Mouse (Mus musculus): ENCODE results near the gene Perm1. TPM values are rescaled to one million over a fixed set of nuclear protein-coding genes. Genes with fewer than 3 reads are reported as not detected.

Perm1 gene
- total RNA-seq, 2 experiments from 2014 or later = 9.8 to 28.4 TPM

DNA sequence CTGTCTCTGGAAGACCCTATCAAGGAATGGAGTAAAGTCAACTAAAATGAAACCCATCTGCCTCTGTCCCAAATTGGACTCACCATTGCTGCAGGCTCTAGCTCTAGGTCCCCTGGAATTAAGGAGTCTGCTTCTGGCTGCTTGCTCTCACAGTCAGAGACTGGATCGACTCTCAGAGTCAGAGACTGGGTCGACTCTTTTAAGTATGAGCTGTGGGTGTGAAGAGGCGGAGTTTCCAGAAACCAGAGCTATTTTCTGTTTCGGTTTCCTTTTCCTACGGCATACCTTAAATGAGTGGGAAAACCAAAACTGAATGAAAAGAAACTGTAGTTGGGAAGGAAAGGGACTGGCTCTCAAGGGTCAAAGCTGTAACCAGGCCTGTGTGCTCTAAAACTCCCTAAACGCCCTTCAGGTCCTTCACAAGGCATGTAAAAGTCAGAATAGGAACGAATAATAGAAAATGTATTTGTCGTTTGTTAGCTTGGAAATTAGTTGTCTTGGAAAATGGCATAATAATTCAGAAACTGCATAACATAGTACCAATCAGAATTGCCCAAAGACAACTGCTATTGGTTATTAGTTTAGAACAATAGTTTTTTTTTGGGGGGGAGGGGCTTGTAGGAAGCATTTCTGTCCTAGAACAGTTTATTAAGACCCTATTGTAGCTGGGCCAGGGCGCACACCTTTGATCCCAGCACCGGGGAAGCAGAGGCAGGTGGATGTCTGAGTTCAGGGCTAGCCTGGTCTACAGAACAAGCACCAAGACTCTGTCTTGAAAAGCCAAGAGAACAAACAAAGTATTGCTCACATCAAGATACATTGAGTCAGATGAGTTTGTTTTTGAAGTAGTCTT, 14.8 kb upstream of the Perm1 start, which contains the start of gene Isg15:
Gene Isg15, minus strand, starts transcription at position 196 of the 853 bp plus-strand sequence.
- DNase-seq = no peak

DNA sequence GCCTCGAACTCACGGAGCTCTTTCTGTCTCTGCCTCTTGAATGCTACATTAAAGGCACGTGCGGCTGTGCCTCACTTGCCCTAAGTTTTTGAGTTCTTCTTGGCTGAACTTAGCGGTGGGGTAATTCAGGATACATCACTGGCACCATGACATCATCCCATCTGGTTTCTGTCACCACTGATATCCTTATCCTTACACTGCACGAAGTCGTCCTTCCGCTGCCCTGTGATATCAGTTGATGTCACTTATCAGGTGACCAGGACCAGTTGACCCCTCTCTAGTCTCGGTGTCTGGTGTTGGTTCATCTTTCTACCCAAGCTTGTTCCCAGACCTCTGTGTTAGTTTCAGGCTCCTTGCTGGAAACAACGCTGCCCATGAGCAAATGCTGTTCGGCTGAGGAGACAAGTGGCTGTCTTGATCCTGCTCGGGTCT, 13.2 kb upstream of the Perm1 start:
- DNase-seq = no peak

DNA sequence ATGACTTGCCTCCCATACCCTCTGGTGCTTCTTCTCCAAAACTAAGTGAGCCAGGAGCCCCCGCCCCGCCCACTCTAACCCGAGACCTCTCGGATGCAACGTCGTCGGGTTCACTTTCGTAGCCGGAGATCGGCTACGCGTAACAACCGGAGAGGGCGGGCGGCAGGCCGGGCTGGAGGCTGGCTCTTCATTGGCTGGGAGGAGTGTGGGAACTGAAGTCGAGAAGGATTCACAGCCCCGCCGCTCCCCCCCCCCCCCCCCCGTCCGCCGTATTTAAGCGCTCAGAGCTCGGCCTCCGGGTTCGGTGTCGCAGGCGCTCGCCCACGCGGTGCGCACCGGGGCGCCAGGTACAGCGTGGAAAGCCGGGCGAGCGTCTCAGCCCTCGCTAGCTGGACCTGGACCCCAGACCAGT, 12.7 kb upstream of the Perm1 start, which contains the start of gene AW011738:
Gene AW011738, plus strand, starts transcription at position 304 of the 412 bp plus-strand sequence.
- peak; percentile 79 for DNase-seq

DNA sequence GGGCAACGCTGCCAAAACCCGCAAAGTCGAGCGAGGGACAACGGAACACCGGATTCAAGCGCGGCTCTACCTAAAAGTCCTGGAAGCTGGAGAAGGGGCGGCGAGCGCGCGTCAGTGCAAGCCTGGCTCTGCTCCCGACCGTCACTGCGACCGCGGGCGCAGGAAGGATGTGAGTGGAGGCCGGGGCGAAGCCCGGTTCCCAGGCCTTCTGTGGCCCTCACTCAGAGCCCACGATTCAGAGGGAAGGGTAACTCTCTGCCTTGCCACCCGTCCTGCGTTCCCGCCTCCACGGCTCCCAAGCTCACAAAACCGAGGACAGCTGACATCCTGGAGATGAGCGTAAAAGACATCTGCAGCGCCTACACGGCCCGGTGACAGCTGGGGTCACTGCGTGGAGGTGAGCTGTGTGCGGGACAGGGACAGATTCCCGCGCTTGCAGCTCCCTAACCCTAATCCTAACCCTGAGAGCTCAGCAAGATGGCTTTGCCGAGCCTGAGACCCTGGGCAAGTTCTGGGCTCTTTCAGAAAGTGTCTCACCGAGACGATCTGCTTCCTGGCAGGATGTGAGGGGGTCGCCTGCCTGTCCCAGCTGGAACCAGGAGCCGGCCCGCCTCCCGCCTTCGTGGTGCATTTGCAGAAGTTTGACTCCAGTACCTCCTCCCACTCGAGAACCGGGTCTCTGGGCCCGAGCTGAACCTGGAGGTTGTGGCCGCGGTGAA, 12.1 kb upstream of the Perm1 start:
- DNase-seq = peak; percentile 44

DNA sequence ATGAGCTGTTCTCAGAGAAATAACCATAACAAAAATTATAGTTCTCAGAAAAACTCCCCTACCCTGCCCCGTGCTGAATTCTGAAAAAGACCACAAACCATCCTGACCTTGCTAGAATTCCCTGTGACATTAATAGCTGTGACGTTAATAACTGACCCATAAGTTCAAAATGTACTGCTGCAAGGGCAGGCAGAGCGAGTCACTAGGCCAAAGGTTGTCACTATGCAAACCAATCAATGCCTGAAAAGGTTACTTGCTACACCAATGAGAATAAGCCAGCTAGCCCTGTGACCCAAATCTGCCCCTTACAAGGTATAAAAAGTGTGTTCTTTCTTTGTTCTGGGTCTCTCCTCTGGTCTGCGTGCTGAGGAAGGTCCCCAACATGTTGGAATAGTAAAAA, 6.8 kb upstream of the Perm1 start:
- DNase-seq = no peak

DNA sequence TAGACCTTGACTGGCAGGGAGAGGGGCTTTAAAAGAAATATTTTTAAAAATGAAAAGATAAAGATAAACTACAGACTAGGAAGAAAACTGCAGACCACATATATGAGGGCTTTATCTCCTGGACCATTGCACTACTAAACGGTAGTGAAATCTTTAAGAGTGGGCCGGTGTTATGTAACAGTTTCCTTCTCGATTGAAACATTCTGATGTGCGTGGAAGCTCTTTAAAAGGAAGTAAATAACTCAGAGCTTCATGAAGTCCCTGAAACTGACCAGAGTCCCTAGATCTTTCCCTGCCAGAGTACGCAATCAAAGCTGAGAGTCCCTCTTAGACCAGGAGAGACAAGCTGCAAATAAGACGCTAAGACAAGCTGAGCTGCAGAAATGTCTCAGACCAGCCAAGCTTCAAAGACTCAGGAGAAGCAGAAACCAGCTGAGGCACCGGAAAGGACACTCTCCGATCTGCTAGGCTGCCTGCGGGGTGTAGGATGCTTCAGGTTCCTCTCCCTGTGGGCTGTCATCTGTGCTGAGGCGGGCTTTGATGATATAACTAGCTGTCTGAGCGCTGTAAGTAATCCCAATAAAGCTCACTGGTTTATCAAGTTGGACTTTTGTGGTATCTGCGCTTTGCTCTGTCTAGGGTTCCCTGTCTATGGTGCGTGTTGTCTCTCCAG, 5.6 kb upstream of the Perm1 start:
- no peak for DNase-seq

DNA sequence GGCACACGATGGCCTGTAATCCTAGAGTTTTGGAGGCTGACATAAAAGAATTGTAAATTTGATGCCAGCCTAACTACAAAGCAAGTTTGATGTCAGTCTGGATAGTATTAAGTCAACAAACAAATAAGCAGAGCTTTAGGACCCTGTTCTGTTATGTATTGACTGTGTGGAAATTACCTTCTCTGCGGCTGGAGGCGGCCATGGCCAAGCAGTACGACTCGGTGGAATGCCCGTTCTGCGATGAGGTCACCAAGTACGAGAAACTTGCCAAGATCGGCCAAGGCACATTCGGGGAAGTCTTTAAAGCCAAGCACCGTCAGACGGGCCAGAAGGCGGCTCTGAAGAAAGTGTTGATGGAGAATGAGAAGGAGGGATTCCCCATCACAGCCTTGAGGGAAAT, 2.5 kb upstream of the Perm1 start:
- DNase-seq = no peak

DNA sequence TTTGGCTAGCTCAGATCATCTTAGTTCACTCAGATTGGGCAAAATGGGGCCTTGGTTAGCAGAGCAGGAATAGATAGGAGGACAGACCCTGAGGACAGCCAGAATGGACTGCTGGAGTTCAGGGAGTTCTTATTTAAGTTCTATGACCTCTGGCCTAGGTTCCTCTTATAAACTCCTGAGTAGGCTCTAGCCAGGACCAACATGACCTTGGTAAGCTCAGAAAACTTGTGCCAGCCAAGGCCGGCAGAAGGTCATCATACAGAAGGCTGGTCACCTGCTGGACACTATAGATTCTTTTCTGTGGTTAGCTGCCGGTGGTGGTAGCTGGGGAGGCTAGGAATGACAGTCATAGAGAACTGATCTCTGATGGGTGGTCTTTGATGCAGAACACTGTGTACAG, 528 bp downstream of the Perm1 start:
- DNase-seq = peak; percentile 34

DNA sequence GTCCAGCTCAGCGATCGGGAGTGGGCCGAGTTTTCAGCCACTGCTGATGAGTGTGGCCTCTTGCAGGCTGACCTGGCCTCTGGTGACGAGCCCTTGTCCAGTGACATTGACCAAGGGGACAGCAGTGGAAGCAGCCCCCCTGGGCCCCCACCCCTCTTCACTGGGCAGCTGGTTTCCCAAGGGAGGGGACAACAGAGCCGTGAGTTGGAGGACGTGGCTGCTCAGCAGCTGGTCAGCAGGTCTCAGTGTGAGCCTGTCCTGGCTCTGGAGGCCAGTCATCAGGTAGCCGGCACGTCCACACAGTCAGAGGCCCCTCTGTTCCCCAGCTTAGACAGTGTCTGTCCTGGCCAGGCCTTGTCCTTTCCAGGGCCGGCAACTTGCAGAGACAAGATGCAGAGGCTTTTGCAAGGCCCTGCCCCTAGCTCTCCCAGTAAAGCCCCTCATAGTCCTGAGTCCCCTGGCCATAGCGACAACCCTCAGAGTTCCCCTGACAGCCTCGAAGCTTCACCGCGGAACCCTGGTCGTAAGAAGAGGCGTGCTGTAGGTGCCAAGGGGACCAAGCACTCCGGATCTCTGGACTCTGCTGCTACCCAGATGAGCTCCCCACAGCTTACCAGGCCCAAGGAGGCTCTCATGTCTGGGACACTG, 1.5 kb downstream of the Perm1 start:
- no peak for DNase-seq

DNA sequence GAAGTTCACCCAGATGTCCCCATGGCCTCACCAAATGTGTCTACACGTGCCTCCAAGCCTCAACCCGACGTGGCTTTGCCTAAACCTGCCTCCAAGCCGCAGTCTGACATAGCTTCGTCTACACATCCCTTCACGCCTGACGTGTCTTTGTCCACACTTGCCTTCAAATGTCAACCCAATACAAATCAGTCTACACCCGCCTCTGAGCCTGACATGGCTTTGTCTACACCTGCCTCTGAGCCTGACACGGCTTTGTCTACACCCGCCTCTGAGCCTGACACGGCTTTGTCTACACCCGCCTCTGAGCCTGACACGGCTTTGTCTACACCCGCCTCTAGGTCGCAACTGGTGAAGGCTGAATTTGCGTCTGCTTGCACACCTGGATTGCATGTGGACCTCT, 2.2 kb downstream of the Perm1 start:
- DNase-seq = no peak

DNA sequence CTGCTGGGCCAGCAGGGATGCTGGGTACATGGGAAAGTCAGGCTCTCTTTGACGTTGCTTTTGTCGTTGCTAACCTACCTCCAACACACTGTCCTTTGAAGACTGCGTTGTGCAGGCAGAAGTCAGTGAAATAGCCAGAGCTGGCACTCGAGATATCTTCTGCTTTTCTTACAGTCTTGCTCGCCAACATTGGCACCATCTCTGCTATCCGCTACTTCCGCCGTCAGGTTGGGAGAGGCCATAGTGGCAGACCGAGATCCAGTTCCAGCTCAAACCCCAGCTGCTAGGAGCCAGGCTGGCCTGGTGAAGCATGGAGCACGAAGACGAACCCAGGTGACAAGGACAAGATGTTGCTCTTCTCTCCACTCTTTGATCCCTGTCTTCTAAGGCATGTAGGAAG, 4.3 kb downstream of the Perm1 start:
- no peak for DNase-seq

DNA sequence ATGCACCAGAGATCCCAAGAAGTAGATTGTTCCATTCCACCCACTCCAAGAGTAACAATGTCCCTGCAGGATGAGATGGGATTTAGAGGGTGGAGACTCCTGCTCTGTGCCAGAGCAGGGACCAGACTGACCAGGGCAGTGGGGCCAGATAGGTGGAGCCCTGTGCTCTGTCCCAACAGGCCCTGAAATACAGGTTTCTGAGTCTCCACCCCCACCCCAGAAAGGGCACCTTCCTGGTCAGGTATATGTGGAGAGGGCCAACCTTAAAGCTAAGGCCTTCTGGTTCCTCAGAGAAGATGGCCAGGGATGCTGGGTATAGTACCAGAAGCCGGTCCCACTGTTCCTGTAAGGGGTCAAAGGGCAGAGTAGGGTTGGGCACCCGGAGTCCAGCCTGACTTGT, 8.6 kb downstream of the Perm1 start:
- DNase-seq = no peak

DNA sequence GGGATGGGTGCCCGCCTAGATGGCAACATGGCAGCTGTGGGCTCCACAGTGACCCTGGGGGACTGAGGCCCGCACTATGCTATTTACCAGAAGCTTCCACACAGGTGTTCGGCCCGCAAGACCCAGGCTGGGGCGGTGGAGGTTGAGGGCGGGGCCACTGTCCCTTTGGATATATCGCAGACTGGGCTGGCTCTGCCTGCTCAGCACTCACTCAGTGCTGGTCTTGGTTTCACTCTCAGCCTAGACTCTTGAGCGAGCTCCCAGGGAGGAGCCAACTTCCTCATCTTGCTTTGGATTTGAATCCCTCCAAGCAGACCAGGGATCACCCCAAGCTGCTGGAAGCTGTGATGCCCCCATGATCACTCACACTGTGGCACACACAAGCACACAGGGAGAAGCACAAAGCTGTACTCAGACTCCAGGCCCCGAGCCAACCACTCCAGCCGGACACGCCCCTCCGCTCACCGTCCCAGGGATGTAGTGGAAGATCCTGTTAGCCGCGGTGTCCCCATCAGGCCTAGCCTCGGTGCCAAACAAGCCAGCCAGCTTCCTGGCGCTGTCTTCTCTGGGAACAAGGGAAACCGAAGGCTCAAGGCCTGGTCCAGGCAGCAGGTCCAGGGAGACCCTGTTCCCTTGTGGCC, 12.2 kb downstream of the Perm1 start:
- DNase-seq = peak; percentile 42

DNA sequence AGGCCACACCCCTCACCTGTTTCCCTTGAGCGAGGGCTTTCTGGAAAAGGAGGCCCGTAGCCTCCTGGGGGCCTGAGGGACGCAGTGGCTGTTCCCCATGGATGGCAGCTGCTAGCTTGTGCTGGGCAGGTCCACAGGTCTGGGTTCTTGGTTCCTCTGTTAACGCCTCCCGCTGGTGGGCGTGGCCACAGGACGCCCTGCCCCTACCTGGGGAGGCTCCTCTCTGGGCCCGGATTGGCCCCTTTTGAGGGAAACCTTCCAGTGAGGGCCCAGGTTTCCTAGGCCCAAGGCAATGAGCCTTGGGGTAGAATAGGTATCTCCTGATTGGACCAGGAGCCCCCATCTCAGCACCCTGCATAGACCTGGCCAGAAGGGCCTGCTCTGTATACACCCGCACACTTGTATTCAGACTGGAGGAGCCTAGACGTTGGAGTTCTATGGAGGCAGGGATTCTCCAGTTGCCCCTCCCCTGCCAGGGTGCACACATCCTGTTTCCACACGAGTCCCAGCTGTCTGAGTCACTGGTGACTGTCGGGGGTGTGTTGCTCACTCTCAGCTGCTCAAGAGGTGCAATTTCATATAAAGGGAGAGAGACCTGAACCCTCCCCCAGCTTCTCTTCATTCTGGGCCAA, 12.8 kb downstream of the Perm1 start:
- DNase-seq = peak; percentile 42

DNA sequence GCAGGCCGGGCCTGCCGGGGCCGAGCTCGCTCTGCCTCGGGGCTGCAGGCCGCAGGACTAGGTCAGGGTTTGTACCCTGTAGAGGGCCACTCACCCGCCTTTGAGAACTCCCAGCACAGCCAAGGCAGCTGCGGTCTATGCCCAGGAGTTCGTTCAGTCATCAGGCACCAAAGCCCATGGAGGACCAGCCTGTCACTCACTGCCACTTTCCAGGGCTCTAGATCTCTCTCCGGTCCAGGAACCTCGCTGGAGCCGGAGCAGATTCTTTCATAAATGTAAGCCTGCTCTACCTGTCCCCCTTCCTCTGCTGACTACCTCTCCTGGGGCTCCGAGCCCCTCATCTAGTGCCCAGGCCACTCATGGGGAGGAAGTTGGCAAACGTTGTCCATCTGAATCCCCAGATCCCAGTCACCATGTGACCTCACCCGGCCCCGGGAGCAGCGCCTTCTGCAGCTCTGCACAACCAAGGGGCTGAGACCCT, 18.4 kb downstream of the Perm1 start:
- peak; percentile 50 for DNase-seq

DNA sequence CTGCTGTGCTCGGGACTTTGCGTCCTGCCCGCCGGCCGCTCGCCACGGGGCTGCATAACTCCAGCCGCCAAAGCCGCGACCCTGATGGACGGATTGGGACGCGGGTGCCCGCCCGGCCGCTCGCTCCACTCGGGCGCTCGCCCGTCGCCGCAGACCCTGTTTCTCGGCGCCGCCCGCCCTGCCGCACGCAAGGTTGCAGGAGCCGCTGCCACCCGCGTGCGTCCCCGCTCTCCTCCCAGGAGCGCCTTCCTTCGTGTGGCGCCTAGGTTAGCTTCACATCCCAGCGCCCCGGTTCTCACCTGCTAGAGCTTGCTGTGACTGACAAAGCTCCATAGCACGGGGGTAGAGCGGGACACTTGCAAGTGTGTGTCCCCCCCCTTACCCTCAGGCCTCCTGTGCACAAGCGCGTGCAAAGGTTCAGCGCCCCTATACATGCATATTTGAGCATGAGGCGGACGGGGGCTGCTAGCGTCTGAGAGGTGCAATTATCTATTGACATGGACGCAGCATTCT, 19.1 kb downstream of the Perm1 start, which contains the start of gene Plekhn1:
Gene Plekhn1, minus strand, starts transcription at position 157 of the 513 bp plus-strand sequence.
- peak; percentile 85 for DNase-seq

DNA sequence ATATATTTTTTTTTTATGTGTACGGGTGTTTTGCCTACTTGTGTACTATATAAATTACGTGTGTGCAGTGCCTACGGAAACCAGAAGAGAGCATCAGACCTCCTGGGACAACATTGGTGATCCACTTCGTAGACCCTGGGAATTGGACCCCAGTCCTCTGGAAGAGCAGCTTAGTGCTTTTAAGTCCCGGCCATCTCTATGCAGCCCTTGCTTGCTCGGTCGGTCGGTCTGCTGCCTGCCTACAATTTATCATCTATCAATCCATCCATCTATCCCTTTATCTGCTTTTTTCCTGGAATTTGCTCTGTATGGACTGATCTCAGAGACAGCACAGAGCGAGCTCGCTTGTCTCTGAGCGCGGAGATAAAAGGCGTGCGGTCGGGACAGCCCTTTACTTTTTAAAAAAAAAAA, 19.7 kb downstream of the Perm1 start:
- DNase-seq = no peak

DNA sequence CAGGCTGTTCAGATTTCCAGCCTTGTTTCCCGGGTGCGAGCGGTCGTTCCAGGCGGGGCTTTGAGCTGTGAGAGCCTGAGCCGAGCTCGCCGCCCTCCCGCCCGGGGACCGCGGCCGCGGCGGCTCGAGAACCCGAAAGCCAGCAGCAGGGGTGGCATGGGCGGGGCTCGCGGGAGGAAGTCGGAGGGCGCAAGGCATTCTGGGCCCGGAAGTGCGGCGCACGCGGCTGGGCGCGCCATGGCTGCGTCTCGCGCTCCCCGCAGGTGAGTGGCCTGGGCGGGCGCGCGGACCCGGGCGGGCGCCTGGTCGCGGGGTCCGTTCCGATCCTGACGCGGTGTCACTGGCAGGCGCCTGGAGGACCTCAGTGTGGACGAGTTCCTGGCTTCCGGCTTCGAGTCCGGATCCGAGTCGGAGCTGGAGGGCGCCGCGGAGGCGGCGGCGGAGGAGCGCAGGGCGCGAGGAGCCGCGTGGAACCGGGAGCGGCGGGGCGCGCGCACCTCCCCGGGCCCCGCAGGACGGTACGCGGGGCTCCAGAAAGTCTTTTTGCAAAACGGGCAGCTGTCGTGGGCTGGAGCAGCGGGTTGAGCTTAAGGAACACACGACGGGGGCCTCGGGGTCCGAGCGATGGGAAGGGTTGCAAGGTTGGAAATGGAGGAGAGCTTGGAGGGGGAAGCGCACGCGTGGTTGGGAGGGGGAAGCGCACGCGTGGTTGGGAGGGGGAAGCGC, 20.3 kb downstream of the Perm1 start, which contains the start of gene Noc2l:
Gene Noc2l, plus strand, starts transcription at position 203 of the 726 bp plus-strand sequence.
- peak; percentile 94 for DNase-seq

DNA sequence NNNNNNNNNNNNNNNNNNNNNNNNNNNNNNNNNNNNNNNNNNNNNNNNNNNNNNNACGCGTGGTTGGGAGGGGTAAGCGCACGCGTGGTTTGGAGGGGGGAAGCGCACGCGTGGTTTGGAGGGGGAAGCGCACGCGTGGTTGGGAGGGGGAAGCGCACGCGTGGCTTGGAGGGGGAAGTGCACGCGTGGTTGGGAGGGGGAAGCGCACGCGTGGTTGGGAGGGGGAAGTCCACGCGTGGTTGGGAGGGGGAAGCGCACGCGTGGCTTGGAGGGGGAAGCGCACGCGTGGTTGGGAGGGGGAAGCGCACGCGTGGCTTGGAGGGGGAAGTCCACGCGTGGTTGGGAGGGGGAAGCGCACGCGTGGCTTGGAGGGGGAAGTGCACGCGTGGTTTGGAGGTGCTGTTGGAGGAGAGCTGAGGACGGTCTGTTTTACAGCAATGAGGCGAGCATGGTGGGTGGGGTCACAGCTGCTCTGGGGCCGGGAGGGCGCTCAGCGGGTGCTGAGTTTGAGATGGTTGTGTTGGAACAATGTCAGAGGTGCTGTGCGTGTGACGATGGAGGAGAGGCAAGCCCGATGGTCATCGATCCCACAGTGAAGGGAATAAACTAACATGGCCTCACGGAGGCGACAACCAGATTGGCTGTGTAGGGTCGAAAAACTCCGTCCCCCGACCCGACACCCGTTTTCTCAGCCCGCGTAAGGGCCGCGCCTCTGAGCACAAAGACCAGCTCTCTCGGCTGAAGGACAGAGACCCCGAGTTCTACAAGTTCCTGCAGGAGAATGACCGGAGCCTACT, 21.2 kb downstream of the Perm1 start:
- DNase-seq = no peak
